Mouse (Mus musculus): ENCODE measurements at regions not wholly inside any gene's neighbourhood (a gene's known extent, or its start where the extent isn't known, plus 50 kb on each side); places are given as distances from the start of the nearest gene placed in this dataset.

GRCm38 (mm10) chr17:68075712-68076111 is 71.8 kb upstream of the Arhgap28 start:
- TF ChIP-seq EP300 (IDR thresholded peaks at IDR 0.05; ENCODE audit: low read depth) (no peak), CTCF (IDR thresholded peaks at IDR 0.05; ENCODE audit: low read depth) (no peak)
